Mouse (Mus musculus) heart, embryonic 16.5 days (tissue): ENCODE data around the gene Tie1. TPM values are rescaled to one million over a fixed set of nuclear protein-coding genes. Genes with fewer than 3 reads are reported as not detected.

Experiments
- ATAC-seq: fragments of 200-750 bp; cut with Nextera tagmentation; replicated peaks from 2 replicates; pipeline ENCODE4 v1.8.0; 2017; ENCODE audit warnings: moderate number of reproducible peaks; ENCODE audit not compliant: insufficient read depth, low FRiP score; ENCODE audit errors: extremely low read depth
- H3K27ac ChIP-seq: fragments of 300-500 bp; sonication (generic); 2 replicates; pipeline ENCODE4 v1.5.1; 2014; ENCODE audit warnings: mild to moderate bottlenecking, low read length, control low read depth, moderate library complexity
- H3K27me3 ChIP-seq: fragments of 300-500 bp; sonication (generic); 2 replicates; pipeline ENCODE4 v1.6.1; 2014; ENCODE audit warnings: low read length, mixed read lengths; ENCODE audit not compliant: control insufficient read depth, insufficient read depth
- H3K36me3 ChIP-seq: fragments of 300-500 bp; sonication (generic); 2 replicates; pipeline ENCODE4 v1.6.1; 2014; ENCODE audit not compliant: control insufficient read depth, insufficient read depth
- H3K4me1 ChIP-seq: fragments of 300-500 bp; sonication (generic); 2 replicates; pipeline ENCODE4 v1.6.1; 2014; ENCODE audit warnings: low read length, mixed read lengths; ENCODE audit not compliant: control insufficient read depth, insufficient read depth
- H3K4me2 ChIP-seq: fragments of 300-500 bp; sonication (generic); 2 replicates; pipeline ENCODE4 v1.6.1; 2014; ENCODE audit warnings: low read depth, mild to moderate bottlenecking, control low read depth, low read length
- H3K4me3 ChIP-seq: fragments of 300-500 bp; sonication (generic); 2 replicates; pipeline ENCODE4 v1.5.1; 2014; ENCODE audit warnings: mild to moderate bottlenecking, control low read depth, low read length
- H3K9ac ChIP-seq: fragments of 300-500 bp; sonication (generic); 2 replicates; pipeline ENCODE4 v1.6.1; 2014; ENCODE audit warnings: low read length, control low read depth
- H3K9me3 ChIP-seq: fragments of 300-500 bp; sonication (generic); replicated peaks from 2 replicates; pipeline ENCODE4 v1.6.1; 2016; ENCODE audit warnings: low read length; ENCODE audit not compliant: control insufficient read depth
- WGBS: fragments of 180-500 bp; shearing (Covaris S2); extraction: QIAGEN DNeasy Blood & Tissue Kit; methylation state at CpG from one replicate; pipeline ENCODE4 v1.1.7; 2014; 5-methylcytosine and 5-hydroxymethylcytosine counted together
- polyA plus RNA-seq: library from polyadenylated mRNA; unstranded; fragments of >200 nt; fragmentation: Nextera tagmentation; extraction: Ambion mirVana; gene quantifications from 2 replicates; pipeline ENCODE4 v1.2.1, GENCODE M21; 2015

Gene Tie1
- polyA plus RNA-seq, 1 experiment from 2014 or later, result 52.1 TPM

DNA sequence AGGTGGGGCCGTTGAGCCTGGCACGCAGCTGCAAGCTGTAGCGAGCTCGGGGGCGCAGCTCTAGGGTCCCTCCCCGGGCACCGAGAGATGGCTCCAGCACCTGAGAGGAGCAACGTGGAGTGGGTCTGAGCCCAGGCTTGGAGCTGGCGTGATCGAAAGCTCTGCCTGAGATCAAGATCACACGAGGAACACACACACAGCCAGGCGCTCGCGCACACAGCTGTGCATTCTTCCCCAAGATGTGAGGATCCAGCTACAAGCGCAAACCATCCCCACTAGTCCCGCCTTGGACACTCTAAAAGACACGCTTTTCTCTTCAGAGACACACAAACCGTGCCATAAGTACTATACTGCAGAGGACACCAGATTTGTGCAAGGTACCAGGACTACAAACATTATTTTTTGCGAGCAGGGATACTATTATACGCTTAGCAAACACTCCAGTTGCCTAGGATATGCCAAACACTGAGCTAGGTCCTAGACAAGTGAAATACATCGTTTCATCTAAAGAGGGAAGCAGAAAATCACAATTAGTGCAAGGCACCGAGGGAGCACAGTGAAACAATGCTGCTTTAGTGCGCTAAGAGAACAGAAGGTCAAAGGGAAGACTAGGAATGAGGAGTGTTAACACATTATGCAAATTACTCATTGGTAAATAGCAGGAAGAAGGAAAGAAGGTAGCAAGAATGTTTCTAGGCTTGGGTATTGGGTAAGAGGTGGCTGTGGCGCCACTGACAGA is 43.3 kb downstream of the Tie1 start:
- WGBS, result 33% methylated on average over 24 of the region's 24 CpGs

DNA sequence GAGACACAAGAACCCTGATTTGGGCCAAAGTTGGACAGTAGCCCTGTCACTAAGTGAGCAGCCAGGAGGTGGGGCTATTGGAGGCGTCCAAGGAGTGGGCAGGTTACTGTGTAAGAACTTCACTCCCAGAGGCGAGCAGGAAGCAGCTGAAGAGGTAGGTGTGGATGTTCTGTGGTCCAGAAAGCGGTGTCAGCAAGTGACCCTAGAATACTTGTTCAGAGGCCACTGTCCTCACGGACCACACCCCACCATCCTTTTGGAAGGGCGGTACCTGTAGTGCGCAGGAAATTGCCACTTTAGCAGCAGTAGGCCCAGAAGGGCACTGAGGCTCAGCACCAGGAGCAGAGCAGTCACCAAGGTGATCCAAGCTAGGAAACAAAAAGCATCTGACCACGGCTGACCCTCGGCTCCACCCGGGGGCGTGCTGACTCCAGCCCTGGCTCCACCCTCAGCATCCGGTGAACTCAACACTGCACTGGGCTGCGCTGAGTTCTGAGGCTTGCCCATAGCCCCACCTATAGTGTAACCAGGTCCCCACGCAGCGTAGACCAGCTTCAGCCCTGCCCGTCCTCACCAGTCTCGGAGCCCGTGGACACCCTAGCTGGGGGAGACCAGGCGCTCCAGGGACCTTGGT is 44.0 kb downstream of the Tie1 start:
- Histone ChIP-seq H3K9me3 (no peaks in the 10 kb centered on the region), H3K36me3 (no peaks in the 10 kb centered on the region), H3K27ac (no peak overlapping the region), H3K27me3 (no peaks in the 10 kb centered on the region), H3K9ac (peak overlapping the region; percentile 26), H3K4me2 (peak overlapping the region; percentile 60), H3K4me3 (peak overlapping the region; percentile 31), H3K4me1 (peaks cover 6% of the 10 kb centered on the region)
- ATAC-seq, result peak; percentile 73
- 17% methylated on average over 18 of the region's 18 CpGs for WGBS

More for the DNA sequence above, 43.3 kb downstream of the Tie1 start:
- H3K9me3 ChIP-seq, result no peaks in the 10 kb centered on the region
- peaks cover 6% of the 10 kb centered on the region for H3K4me1 ChIP-seq
- no peaks in the 10 kb centered on the region for H3K27me3 ChIP-seq
- H3K4me2 ChIP-seq, result peak overlapping the region; percentile 60
- H3K36me3 ChIP-seq, result no peaks in the 10 kb centered on the region
- no peak overlapping the region for H3K27ac ChIP-seq
- H3K9ac ChIP-seq, result peak overlapping the region; percentile 26
- H3K4me3 ChIP-seq, result peak overlapping the region; percentile 31
- no peak for ATAC-seq

DNA sequence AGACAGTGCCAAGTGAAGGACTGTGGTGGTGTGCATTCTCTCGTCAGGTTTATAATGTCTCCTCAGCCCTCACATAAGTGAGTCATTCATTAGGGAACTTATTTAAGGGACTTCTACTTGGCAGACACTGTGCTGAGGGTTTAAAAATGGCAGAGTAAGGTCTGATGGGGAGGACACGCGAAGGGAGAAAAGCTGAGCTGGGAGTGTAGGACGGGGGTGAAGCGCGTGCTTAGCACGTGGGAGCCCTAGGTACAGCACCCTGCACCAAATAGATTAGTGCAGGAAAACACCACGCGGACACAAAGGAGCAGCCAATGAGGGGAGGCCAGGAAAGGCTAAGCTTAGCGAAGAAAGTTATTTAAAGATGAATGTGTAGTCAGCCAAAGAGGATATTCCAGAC is 44.8 kb downstream of the Tie1 start:
- H3K4me2 ChIP-seq, result no peak overlapping the region
- no peak overlapping the region for H3K27ac ChIP-seq
- H3K4me3 ChIP-seq, result no peak overlapping the region
- no peaks in the 10 kb centered on the region for H3K9me3 ChIP-seq
- no peaks in the 10 kb centered on the region for H3K36me3 ChIP-seq
- H3K27me3 ChIP-seq, result no peaks in the 10 kb centered on the region
- H3K4me1 ChIP-seq, result peaks cover 6% of the 10 kb centered on the region
- WGBS, result 77% methylated on average over 10 of the region's 10 CpGs
- no peak for ATAC-seq
- no peak overlapping the region for H3K9ac ChIP-seq

DNA sequence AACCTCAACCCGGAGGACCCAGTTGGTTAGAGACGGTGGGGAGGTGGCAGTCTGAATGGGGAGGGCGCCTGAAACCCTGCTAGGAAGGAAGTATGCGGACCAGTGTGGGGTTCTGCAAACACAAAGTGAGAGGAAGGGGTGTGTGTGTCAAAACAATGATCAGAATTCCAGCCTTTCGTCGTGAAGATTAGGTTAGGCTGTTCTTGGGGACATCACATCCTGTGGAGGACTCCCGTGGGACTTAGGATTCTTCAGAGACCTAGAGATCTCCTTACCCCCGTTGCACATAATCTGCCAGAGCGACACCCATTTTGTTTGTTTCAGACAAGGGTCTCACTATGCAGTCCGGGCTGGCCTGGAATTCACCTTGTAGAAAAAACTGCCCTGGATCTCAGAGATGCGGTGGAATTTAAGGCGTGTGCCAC is 52.0 kb downstream of the Tie1 start:
- Histone ChIP-seq H3K4me2 (peak overlapping the region; percentile 97), H3K4me3 (peak overlapping the region; percentile 70), H3K9ac (peak overlapping the region; percentile 74), H3K27me3 (no peaks in the 10 kb centered on the region), H3K9me3 (no peaks in the 10 kb centered on the region), H3K27ac (peak overlapping the region; percentile 95), H3K4me1 (peaks cover 28% of the 10 kb centered on the region), H3K36me3 (peaks cover 21% of the 10 kb centered on the region)
- 7% methylated on average over 12 of the region's 12 CpGs for WGBS
- peak; percentile 50 for ATAC-seq

DNA sequence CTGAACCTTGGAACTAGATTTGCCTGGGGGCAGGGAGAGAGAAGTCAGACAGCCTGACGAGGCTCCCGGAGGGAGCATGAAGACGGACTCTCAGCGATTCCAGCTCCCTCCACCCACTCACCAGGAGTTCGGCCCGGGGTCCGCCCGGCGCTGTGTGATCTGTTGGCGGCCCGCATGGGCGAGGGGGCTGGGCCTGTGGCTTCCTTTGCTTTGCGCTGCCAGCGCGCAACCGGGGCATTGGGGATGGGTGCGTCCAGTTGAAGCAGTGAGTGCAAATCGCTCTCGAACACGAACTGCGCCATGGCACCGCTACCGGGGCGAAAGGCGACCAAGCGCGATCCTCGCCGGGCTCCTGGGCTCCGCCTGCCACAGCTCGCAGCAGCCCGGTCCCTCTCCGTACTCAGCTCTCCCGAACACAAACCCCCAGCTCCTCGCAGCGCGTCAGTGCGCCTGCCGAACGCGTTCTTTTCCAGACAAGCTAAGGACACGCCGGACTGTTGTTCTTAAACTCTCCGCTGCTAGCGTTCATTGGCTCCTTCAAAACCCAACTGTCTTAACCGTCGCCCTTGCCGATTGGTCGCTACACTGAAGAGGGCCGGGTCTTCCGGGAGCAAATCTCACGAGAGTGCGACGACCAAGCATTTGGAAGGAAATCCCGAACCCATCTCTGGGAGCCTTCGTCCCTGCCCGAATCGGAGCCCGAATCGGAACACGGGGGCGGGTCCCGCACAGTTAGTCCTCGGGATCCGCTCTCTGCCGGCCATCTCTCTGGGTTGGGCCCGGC is 52.8 kb downstream of the Tie1 start, which contains the start of gene Cdc20:
Gene Cdc20, minus strand, starts transcription at position 533 of the 784 bp plus-strand sequence.
- WGBS, result under 1% methylated on average over 67 of the region's 67 CpGs
- peaks cover 29% of the 10 kb centered on the region for H3K36me3 ChIP-seq
- H3K27me3 ChIP-seq, result no peaks in the 10 kb centered on the region
- no peaks in the 10 kb centered on the region for H3K9me3 ChIP-seq
- H3K4me3 ChIP-seq, result peak within 1 kb of the TSS; percentile 70
- ATAC-seq, result peak; percentile 94
- peak within 1 kb of the TSS; percentile 95 for H3K27ac ChIP-seq
- H3K4me1 ChIP-seq, result peaks cover 28% of the 10 kb centered on the region
- peak within 1 kb of the TSS; percentile 97 for H3K4me2 ChIP-seq
- peak within 1 kb of the TSS; percentile 87 for H3K9ac ChIP-seq

DNA sequence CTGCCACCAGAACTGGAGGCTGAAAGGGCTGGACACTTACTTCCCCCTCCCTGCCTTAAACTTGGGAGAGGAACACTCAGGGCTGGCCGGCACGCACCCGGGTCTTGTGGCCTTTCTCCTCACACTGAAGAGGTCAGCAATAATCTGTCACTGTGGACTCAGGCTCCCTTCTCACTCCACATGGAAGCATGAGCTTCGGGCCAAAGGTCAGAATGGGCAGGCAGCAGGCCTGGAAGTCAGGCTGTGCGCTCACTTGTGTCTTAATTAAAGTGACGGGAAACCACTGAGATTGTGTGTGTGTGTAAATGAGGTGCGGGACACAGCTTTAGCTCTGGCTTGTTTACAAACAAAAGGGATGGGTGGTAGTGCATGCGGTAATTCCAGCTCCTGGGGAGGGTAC is 57.5 kb downstream of the Tie1 start:
- Histone ChIP-seq H3K4me2 (no peak overlapping the region), H3K9ac (no peak overlapping the region), H3K9me3 (no peaks in the 10 kb centered on the region), H3K36me3 (peaks cover 47% of the 10 kb centered on the region), H3K4me3 (no peak overlapping the region), H3K27me3 (no peaks in the 10 kb centered on the region), H3K4me1 (peaks cover 45% of the 10 kb centered on the region), H3K27ac (no peak overlapping the region)
- ATAC-seq, result no peak
- 85% methylated on average over 8 of the region's 8 CpGs for WGBS

DNA sequence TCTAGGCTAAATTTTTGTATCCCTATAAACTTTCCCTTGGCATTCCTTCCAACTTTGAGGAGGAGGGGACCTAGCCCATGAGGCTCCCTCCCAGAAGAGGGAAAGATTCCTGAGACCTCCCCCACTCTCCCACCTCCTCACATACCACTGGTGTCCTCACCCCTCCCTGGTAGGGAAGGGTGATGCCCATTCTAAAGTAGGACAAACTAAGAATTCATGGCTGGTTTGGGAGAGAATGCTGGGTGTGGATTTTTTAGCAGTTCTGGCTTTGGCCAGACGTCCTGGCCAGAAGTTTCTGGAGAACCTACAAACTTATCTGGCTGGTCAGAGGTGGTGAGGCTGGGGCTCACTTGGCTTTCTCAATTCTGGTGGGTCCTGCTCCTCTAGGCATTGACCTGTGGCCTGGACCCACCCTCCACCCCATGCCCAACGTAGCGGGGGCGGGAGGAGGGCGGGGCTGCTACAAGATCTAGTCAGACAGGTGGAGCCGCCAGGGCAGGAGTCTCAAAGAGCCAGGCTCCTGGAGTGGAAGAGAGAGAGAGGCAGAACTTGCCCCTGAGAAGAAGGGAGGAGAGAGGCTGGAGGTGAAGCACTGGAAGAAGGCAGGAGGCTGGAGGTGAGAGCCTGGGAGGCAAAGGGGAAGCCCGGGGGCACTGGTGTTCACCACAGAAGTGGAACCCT is 60.5 kb downstream of the Tie1 start:
- Histone ChIP-seq H3K27ac (peak overlapping the region; percentile 89; the same call in 1 of the 2 replicates), H3K9ac (peak overlapping the region; percentile 6; the same call in 1 of the 2 replicates), H3K36me3 (peaks cover 41% of the 10 kb centered on the region), H3K27me3 (no peaks in the 10 kb centered on the region), H3K4me2 (peak overlapping the region; percentile 97), H3K4me3 (peak overlapping the region; percentile 91), H3K4me1 (peaks cover 29% of the 10 kb centered on the region), H3K9me3 (no peaks in the 10 kb centered on the region)
- WGBS, result 48% methylated on average over 7 of the region's 7 CpGs
- ATAC-seq, result no peak

DNA sequence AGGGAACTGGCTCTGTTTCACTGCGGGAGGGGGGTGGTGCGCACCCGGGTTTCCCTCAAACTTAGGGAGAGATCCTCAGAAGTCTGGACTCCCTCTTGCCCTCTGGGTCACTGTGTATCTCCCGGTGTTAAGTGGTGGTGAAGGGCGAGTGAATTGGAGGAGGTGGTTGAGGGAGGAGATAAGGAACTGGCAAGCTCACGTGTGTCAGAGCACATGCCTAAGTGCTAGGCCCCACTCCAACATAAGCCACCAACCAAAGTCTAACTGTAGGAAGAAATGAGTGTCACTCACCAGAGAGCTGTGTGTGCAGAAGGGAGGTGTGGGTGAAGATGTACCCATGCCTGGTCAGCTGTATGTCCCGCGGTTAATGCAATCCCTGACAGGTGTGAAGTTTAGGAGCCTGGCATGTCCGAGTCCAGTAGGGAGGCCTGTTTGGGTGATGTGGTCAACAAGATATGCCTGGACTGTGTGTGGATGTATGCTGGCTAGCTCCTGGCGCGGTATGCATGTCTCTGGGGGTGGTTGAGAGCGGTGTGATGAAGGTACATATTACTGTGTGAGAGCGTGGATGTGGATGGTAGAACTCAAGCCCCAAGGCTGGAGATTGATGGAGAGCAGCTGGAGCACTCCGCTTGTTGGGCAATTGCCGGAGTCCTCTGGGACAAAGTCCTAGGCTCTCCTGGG is 61.2 kb downstream of the Tie1 start:
- peak overlapping the region; percentile 91 for H3K4me3 ChIP-seq
- 27% methylated on average over 15 of the region's 15 CpGs for WGBS
- H3K9ac ChIP-seq, result peak overlapping the region; percentile 95
- H3K9me3 ChIP-seq, result no peaks in the 10 kb centered on the region
- peak overlapping the region; percentile 89 for H3K27ac ChIP-seq
- peaks cover 35% of the 10 kb centered on the region for H3K36me3 ChIP-seq
- ATAC-seq, result peak; percentile 20; the same call in 1 of the 2 replicates
- peak overlapping the region; percentile 97 for H3K4me2 ChIP-seq
- no peaks in the 10 kb centered on the region for H3K27me3 ChIP-seq
- H3K4me1 ChIP-seq, result peaks cover 25% of the 10 kb centered on the region
